Mouse (Mus musculus) embryonic facial prominence, embryonic 10.5 days (tissue): Measurements from ENCODE around the gene Spint1. TPM values are rescaled to one million over a fixed set of nuclear protein-coding genes. Genes with fewer than 3 reads are reported as not detected.
A peak's percentile ranks its signal among the peaks of the same experiment; 100 is the strongest.

Source experiments
- DNase-seq: peaks from one replicate; pipeline ENCODE4 v3.0.0-alpha.2; 2017; ENCODE audit warnings: low spot score
- H3K27ac ChIP-seq: fragments of 300-500 bp; sonication (generic); replicated peaks from 2 replicates; pipeline ENCODE4 v1.5.1; 2016; ENCODE audit warnings: mild to moderate bottlenecking
- H3K27me3 ChIP-seq: fragments of 300-500 bp; sonication (generic); replicated peaks from 2 replicates; pipeline ENCODE4 v1.6.1; 2016; ENCODE audit warnings: low read depth, mild to moderate bottlenecking; ENCODE audit not compliant: poor library complexity, severe bottlenecking
- H3K36me3 ChIP-seq: fragments of 300-500 bp; sonication (generic); replicated peaks from 2 replicates; pipeline ENCODE4 v1.6.1; 2016; ENCODE audit warnings: mild to moderate bottlenecking, moderate library complexity
- H3K4me1 ChIP-seq: fragments of 300-500 bp; sonication (generic); 2 replicates; pipeline ENCODE4 v1.6.1; 2016
- H3K4me3 ChIP-seq: fragments of 300-500 bp; sonication (generic); 2 replicates; pipeline ENCODE4 v1.5.1; 2016; ENCODE audit warnings: mild to moderate bottlenecking, moderate library complexity
- H3K9me3 ChIP-seq: fragments of 300-500 bp; sonication (generic); 2 replicates; pipeline ENCODE4 v1.6.1; 2016; ENCODE audit warnings: mild to moderate bottlenecking
- WGBS: fragments of 180-500 bp; shearing (Covaris S2); methylation state at CpG from one replicate; pipeline ENCODE4 v1.1.7; 2016; 5-methylcytosine and 5-hydroxymethylcytosine counted together
- polyA plus RNA-seq: library from polyadenylated mRNA; unstranded; fragments of >200 nt; fragmentation: Nextera tagmentation; extraction: Ambion mirVana; gene quantifications from 2 replicates; pipeline ENCODE4 v1.2.1, GENCODE M21; 2016

The Spint1 gene
- polyA plus RNA-seq, 1 experiment from 2014 or later = 11.1 TPM

DNA sequence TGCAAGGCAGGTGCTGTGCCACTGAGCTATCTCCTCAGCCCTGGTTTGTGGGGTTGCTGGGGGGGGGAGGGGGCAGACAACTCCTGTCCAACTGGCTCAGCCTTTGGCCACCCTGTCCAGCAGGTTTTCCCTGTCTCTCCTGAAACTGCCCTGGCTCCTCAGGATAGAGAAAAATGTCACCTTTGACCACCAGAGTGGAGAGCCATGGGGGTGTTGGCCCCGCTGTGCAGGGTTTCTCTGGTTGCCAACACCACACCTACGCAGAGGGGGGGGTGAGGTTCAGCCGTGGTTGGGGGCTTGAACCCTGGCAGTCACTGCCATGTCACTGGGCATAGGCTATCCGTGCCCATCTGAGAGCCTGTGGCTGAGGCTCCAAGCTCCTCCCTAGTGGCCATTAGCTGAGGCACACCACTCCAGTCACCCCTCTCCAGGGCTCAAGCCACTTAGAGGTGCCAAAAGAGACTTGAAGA lies 12.5 kb downstream of the Spint1 start:
- no peak overlapping the region for H3K27ac ChIP-seq
- peaks cover 12% of the 10 kb centered on the region for H3K4me1 ChIP-seq
- 68% methylated on average over 4 of the region's 4 CpGs for WGBS
- H3K27me3 ChIP-seq = peaks cover 13% of the 10 kb centered on the region; the same call in 1 of the 2 replicates
- H3K4me3 ChIP-seq = no peak overlapping the region
- DNase-seq = no peak
- no peaks in the 10 kb centered on the region for H3K9me3 ChIP-seq
- H3K36me3 ChIP-seq = 0 out of 2 replicates have a peak, but pooled peaks cover 4% of the 10 kb centered on the region

DNA sequence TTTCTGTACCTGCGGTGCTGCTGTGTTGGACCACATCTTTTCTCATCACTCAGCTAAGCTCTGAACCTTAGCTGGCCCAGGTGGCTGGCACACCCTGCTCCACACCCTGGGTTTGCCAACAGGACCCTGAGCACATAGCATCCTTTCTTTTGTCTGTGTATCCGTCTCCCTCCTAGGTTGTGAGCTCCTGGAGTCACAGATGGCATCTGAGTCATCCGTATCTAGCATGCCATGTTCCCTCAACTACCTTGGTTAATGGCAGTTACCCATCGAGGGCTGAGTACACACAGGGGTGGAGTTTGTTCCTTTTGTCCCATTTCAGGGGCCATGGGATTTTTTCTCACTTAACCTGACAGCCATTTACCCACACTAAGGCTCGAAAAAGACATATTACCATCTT lies 13.2 kb downstream of the Spint1 start:
- Histone ChIP-seq H3K36me3 (0 out of 2 replicates have a peak, but pooled peaks cover 4% of the 10 kb centered on the region), H3K4me3 (no peak overlapping the region), H3K4me1 (peaks cover 12% of the 10 kb centered on the region), H3K27ac (no peak overlapping the region), H3K27me3 (peaks cover 21% of the 10 kb centered on the region), H3K9me3 (no peaks in the 10 kb centered on the region)
- WGBS = 67% methylated on average over 5 of the region's 5 CpGs
- DNase-seq = no peak

DNA sequence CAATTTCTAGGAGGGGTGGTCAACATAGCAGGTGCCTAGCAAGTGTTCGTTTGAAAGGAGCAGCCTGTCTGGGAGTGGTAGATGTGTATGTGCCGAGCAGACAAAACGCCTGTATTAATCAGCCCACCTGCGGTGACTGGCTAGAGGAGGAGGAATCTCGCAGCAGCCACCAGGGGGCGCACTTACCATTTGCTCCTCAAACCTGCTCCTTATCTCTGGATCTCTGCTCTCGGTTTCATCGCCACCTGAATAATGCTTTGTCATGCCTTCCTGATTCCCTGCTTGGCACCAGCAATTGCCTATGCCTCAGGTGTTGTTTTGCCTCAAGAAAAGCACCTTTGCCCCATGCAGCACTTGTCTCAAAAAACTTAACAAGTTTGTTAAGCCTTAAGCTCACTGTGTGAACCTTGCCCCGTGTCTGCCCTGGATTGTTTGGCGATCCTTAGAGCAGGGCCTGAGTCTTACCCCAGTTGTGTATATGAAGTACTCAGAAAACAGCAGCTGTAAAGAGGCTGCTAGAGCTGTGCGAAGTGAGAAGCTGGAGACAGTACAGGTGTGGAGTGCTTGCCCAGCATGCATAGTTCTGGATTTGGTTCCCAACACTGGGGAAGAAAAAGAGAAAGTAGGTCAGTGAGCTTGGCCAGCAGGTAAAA lies 13.8 kb downstream of the Spint1 start:
- Histone ChIP-seq H3K27me3 (peaks cover 25% of the 10 kb centered on the region), H3K27ac (peak overlapping the region; percentile 40; the same call in 1 of the 2 replicates), H3K4me3 (peak overlapping the region; percentile 26; the same call in 1 of the 2 replicates), H3K4me1 (peaks cover 12% of the 10 kb centered on the region), H3K9me3 (no peaks in the 10 kb centered on the region), H3K36me3 (0 out of 2 replicates have a peak, but pooled peaks cover 4% of the 10 kb centered on the region)
- WGBS = 15% methylated on average over 11 of the region's 11 CpGs
- DNase-seq = peak; percentile 89

DNA sequence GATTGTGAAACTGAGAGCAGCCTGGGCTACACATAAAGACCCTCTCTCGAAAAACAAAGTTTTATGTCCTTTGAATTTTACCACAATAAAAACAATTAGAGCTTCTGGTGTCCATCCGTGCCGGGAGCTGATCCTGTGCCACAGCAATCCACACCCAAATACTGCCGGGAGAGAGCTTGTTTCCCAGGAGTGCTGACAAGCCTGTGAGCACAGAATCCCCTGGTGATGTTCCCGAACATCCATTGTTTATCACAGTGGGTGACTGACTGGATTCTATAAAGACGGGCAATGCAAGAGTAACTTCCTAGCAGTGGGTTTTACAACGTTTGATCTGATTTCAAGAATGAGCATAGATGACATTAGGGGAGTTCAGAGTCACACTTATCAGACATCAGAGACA lies 17.8 kb downstream of the Spint1 start:
- DNase-seq = no peak
- Histone ChIP-seq H3K4me1 (peaks cover 6% of the 10 kb centered on the region), H3K27me3 (peaks cover 25% of the 10 kb centered on the region), H3K9me3 (no peaks in the 10 kb centered on the region), H3K36me3 (no peaks in the 10 kb centered on the region), H3K27ac (no peak overlapping the region), H3K4me3 (no peak overlapping the region)
- 16% methylated on average over 7 of the region's 7 CpGs for WGBS

DNA sequence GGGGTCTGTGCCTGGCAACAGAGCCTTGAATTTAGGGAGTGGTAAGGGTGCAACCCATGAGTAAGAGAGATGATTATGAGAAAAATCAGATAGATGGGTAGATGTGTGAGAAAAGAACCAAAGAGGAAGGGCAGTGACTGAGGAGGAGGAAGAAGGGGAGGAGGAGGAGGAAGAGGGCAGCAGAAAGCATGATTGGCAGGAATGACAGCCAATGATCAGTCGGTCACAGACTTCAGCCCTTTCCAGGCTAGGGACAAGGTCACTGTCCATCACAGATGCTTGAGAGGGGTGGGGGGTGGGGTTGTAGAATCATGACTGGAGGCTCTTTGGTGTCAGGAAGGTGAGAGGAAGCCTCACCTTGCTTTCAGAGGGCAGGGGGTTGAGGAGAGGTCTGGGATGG lies 23.4 kb downstream of the Spint1 start:
- Histone ChIP-seq H3K9me3 (no peaks in the 10 kb centered on the region), H3K4me1 (peaks cover 10% of the 10 kb centered on the region), H3K27me3 (peaks cover 3% of the 10 kb centered on the region), H3K27ac (no peak overlapping the region), H3K36me3 (no peaks in the 10 kb centered on the region), H3K4me3 (no peak overlapping the region)
- no peak for DNase-seq
- WGBS = 86% methylated on average over 1 of the region's 1 CpGs

DNA sequence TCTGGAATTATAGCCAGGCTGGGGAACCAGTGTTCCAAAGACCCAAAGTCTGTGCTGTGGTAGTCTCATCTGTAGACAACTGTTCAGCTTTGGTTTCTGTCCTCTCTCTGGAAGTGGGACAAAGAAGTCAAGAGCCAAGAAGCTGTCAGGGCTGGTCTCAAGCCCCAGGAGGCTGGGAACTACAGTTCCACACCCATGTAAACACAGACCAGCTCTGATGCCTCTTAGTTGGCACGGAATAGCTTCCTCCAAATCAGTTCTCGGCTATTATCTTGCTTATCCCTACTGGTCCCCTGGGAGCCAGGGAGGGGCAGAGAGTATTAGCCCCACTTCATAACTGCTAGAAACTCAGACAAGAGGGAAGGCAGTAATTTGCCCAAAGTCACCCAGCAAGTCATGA lies 24.2 kb downstream of the Spint1 start:
- no peaks in the 10 kb centered on the region for H3K36me3 ChIP-seq
- DNase-seq = no peak
- peaks cover 10% of the 10 kb centered on the region for H3K4me1 ChIP-seq
- no peak overlapping the region for H3K4me3 ChIP-seq
- H3K27ac ChIP-seq = no peak overlapping the region
- H3K27me3 ChIP-seq = no peaks in the 10 kb centered on the region
- 61% methylated on average over 2 of the region's 2 CpGs for WGBS
- no peaks in the 10 kb centered on the region for H3K9me3 ChIP-seq

DNA sequence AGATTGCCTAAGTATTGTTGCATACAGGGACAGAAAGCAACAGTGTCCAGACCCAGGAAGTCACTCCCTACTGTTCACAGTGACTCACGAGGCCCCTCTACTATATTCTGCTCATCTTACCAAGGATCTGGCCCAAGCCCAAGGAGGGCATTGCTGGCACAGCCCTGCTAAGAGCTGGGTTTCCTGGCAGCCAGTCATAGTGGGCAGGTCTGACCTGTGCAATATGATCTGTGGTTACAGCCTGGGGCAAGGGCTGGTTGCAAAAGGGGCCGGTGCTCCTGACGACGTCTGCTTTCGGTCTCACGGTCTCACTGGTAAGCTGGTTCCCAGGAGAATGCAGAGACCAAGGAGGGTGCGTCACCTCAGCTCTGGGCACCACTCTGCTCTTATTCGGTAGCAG lies 25.8 kb downstream of the Spint1 start:
- H3K4me3 ChIP-seq = no peak overlapping the region
- peak; percentile 33 for DNase-seq
- H3K27me3 ChIP-seq = no peaks in the 10 kb centered on the region
- H3K9me3 ChIP-seq = no peaks in the 10 kb centered on the region
- WGBS = 31% methylated on average over 8 of the region's 8 CpGs
- H3K27ac ChIP-seq = no peak overlapping the region
- H3K4me1 ChIP-seq = peaks cover 10% of the 10 kb centered on the region
- no peaks in the 10 kb centered on the region for H3K36me3 ChIP-seq

DNA sequence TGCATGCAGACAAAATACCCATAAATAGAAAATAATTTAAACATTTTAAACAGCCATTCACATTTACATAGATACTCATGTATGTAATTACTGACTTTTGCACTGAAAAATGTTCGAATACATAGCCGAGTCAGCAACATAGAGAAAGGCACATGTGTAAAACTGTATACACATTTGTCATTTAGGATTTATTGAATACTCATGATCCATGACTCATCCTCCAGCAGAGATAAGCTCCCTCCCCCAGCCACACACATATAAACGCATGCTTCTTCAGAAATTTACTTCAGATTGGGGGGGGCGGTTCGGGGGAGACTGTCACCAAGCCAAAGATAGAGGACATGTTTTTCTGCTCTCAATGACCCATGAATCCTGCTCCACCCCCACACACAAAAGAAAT lies 26.7 kb downstream of the Spint1 start:
- WGBS = 85% methylated on average over 5 of the region's 5 CpGs

DNA sequence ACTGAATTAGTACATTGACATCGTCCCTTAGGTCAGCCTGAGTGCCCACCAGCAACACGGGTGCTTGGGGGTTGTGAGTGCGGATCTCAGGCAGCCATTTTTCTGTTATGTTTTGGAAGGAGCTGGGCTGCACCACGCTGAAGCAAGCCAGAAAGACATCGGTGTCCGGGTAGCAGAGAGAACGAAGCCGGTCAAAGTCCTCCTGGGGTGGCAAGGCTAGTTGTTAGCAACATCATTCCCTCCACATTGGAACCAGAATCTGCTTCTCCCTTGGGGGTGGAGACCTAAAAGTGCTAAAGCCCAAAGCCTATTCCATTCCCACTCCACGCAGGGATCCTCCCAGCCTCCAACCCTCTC lies 33.1 kb downstream of the Spint1 start:
- H3K4me1 ChIP-seq = peaks cover 10% of the 10 kb centered on the region
- H3K36me3 ChIP-seq = no peaks in the 10 kb centered on the region
- 46% methylated on average over 9 of the region's 9 CpGs for WGBS
- H3K27me3 ChIP-seq = peaks cover 29% of the 10 kb centered on the region
- DNase-seq = no peak
- peak overlapping the region; percentile 69 for H3K4me3 ChIP-seq
- no peaks in the 10 kb centered on the region for H3K9me3 ChIP-seq
- H3K27ac ChIP-seq = no peak overlapping the region

More for the DNA sequence above, 26.7 kb downstream of the Spint1 start:
- Histone ChIP-seq H3K4me3 (no peak overlapping the region), H3K27ac (no peak overlapping the region), H3K9me3 (no peaks in the 10 kb centered on the region), H3K27me3 (peaks cover 7% of the 10 kb centered on the region), H3K4me1 (peaks cover 10% of the 10 kb centered on the region), H3K36me3 (no peaks in the 10 kb centered on the region)
- no peak for DNase-seq

DNA sequence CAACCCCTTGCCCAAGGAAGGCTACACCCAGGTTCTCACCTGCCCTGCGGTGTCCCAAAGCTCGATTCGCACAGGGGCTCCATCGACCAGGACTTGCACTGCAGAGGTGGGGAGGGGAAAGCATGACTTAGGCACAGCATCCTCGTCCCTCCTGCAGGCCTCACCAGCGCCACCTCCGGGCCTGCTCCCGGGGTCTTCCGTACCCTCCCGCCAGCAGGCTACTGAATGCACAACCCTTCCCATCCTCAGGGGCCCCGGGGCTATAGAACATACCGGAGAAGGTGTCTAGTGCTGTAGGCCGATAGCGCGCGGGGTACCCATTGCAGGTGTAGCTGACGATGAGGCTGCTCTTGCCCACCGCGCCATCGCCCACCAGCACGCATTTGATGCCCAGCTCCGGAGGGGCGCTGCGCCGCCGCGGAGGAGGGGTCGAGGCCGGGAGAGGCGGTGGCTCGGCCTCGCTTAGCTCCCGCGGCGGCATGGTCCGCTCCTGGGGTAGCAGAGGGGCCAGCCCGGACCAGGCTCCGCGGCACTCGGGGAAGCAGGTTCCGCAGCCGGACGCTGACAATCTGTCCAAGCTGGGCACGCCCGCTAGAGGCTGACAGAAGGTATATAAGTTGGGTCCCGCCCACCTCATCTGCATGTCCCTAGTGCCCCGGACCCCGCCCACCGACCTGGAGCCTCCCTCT lies 33.6 kb downstream of the Spint1 start, which contains the start of gene Rhov:
TSS of gene Rhov (minus strand) at position 630 of the 689 bp plus-strand sequence.
- WGBS = 1% methylated on average over 49 of the region's 49 CpGs
- no peaks in the 10 kb centered on the region for H3K36me3 ChIP-seq
- peaks cover 10% of the 10 kb centered on the region for H3K4me1 ChIP-seq
- peak within 1 kb of the TSS; percentile 41; the same call in 1 of the 2 replicates for H3K27ac ChIP-seq
- H3K4me3 ChIP-seq = peak within 1 kb of the TSS; percentile 69
- no peaks in the 10 kb centered on the region for H3K9me3 ChIP-seq
- peak; percentile 79 for DNase-seq
- peaks cover 29% of the 10 kb centered on the region for H3K27me3 ChIP-seq

DNA sequence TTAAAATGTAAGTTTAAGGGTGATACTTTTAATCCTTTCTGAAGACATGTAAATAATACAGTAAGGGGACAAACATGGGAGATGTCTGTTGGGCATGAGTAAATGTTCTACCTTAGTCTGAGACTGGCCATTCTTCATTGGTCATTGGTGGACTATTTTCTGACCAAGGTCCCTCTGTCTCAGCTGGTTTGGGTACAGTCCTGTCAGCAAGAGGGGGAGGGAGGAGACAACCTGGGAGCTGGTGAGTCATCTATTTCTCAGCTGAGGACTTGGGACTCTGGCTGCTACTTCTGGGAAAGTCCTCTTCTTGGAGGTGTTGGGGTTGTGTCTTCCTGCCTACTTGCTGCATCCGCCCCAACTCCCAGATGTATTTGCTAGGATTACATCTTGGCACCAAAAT lies 37.0 kb downstream of the Spint1 start:
- no peak for DNase-seq
- Histone ChIP-seq H3K4me3 (no peak overlapping the region), H3K36me3 (no peaks in the 10 kb centered on the region), H3K27ac (no peak overlapping the region), H3K27me3 (peaks cover 19% of the 10 kb centered on the region), H3K9me3 (no peaks in the 10 kb centered on the region), H3K4me1 (peaks cover 10% of the 10 kb centered on the region)
- 86% methylated on average over 1 of the region's 1 CpGs for WGBS

DNA sequence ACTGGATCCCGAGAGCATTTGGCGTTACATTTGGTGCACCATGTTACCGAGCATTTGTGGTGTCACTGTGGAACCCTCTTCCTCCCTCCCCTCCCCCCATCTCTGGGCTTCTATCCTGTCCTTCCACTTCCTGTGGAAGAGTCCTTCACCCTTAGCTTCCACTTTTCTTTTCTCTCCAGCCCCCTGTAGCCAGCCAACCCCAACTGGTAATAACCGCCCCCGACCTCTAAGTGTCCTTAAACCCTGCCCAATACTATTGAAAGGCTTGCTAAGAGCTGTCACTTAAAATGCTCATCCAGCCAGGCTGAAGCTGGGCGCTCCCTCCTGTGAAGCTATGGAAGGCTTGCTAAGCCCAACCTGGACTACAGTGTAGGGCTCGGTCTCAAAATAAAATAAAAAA lies 39.8 kb downstream of the Spint1 start:
- H3K36me3 ChIP-seq = no peaks in the 10 kb centered on the region
- H3K9me3 ChIP-seq = no peaks in the 10 kb centered on the region
- no peak for DNase-seq
- H3K4me1 ChIP-seq = no peaks in the 10 kb centered on the region
- no peak overlapping the region for H3K4me3 ChIP-seq
- WGBS = 83% methylated on average over 7 of the region's 7 CpGs
- H3K27me3 ChIP-seq = no peaks in the 10 kb centered on the region
- no peak overlapping the region for H3K27ac ChIP-seq

DNA sequence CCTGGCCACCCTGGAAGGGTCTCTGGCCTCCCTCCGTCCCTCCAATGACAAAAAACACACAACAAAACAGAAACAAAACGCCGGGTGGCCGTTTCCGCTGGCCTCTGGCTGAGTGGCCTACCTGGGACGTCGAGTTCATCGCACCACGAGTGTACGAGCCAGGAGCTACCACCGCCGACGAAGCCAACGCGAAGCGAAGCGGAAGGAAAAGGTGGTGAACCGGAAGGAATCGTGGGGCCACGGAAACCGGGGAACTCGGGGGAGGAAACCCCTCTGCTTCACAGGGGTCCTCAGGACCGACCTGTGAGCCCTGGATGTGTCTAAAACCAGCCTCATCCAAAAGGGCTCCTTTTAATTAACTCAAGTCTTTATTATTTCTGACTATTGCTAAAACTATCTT lies 40.6 kb downstream of the Spint1 start:
- Histone ChIP-seq H3K27ac (no peak overlapping the region), H3K9me3 (no peaks in the 10 kb centered on the region), H3K4me1 (no peaks in the 10 kb centered on the region), H3K27me3 (no peaks in the 10 kb centered on the region), H3K4me3 (no peak overlapping the region), H3K36me3 (no peaks in the 10 kb centered on the region)
- WGBS = 88% methylated on average over 23 of the region's 23 CpGs
- no peak for DNase-seq
